Mouse (Mus musculus): ENCODE measurements around the gene Ide. TPM values are rescaled to one million over a fixed set of nuclear protein-coding genes. Genes with fewer than 3 reads are reported as not detected.

Gene Ide
- polyA plus RNA-seq, 1 experiment, result 4.4 TPM

DNA sequence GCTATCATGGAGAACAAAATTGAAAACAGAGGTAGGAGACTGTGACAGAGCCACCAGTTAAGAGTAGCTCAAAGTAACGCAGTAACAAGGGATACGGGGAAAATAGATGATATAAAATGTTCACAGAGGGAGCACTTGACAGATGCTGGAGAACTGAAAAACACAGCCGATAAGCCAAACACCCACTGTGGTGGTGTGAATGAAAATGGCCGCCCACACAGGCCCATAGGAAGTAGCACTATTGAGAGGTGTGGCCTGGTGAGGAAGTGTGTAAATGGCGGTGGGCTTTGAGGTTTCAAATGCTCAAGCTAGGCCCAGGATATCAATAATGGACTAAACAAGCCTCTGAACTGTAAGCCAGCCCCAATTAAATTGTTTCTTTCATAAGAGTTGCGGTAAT is 26.2 kb downstream of the Ide start:
- Histone ChIP-seq H3K9me3 (no peaks in the 10 kb centered on the region), H3K27me3 (replicated peaks) (no peaks in the 10 kb centered on the region), H3K4me3 (replicated peaks) (no peak overlapping the region), H3K4me1 (no peaks in the 10 kb centered on the region), H3K36me3 (replicated peaks; ENCODE audit: low read length) (peaks cover 99% of the 10 kb centered on the region)
- no peak for TF ChIP-seq FLI1 (IDR thresholded peaks at IDR 0.05; ENCODE audit: low read length)
- TF ChIP-seq GATA1 (IDR thresholded peaks at IDR 0.05; ENCODE audit: borderline replicate concordance, low read length), result no peak

DNA sequence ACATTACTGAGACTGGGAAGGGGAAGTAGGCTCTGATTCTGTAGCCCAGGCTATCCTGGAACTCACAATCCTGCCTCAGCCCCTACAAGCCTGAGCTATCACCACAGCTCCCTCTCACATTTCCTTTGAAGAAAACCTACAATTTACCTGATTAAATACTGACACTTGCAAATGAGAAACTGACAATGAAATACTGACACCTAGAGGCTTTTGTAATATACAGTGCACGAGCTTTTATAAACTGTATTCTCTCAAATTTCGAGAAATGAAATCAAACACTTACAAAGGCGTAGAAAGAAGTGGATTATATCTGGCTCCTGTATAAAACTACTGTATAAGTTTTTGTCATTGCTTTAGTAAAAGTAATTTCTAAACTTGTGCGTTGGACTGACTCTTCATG is 27.5 kb downstream of the Ide start:
- H3K4me3 ChIP-seq (replicated peaks), result no peak overlapping the region
- H3K36me3 ChIP-seq (replicated peaks; ENCODE audit: low read length), result peaks cover 98% of the 10 kb centered on the region
- H3K4me1 ChIP-seq, result no peaks in the 10 kb centered on the region
- no peak for TF ChIP-seq GATA1 (IDR thresholded peaks at IDR 0.05; ENCODE audit: borderline replicate concordance, low read length)
- no peak for TF ChIP-seq FLI1 (IDR thresholded peaks at IDR 0.05; ENCODE audit: low read length)
- H3K27me3 ChIP-seq (replicated peaks), result no peaks in the 10 kb centered on the region
- H3K9me3 ChIP-seq, result no peaks in the 10 kb centered on the region

DNA sequence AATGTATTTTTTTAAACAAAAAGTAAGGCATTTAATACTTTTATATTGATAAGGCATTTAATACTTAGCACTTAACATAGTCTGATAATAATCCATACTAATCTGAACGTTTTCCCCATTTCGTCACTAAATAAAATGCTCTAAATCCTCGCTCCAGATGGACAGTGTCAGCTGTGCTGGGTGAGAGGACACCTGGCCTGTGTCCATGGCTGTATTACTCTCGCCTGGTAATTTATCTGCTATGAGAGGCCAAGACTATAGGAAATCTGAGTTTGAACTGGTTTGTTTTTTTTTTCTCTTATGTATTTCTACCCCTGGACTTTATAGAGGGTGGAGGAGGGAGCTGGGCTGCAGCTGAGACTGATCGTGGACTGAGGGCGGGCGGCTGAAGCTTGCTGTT is 28.7 kb downstream of the Ide start:
- peaks cover 98% of the 10 kb centered on the region for H3K36me3 ChIP-seq (replicated peaks; ENCODE audit: low read length)
- no peaks in the 10 kb centered on the region for H3K27me3 ChIP-seq (replicated peaks)
- H3K9me3 ChIP-seq, result no peaks in the 10 kb centered on the region
- no peak overlapping the region for H3K4me3 ChIP-seq (replicated peaks)
- TF ChIP-seq GATA1 (IDR thresholded peaks at IDR 0.05; ENCODE audit: borderline replicate concordance, low read length), result no peak
- TF ChIP-seq FLI1 (IDR thresholded peaks at IDR 0.05; ENCODE audit: low read length), result no peak
- H3K4me1 ChIP-seq, result no peaks in the 10 kb centered on the region

DNA sequence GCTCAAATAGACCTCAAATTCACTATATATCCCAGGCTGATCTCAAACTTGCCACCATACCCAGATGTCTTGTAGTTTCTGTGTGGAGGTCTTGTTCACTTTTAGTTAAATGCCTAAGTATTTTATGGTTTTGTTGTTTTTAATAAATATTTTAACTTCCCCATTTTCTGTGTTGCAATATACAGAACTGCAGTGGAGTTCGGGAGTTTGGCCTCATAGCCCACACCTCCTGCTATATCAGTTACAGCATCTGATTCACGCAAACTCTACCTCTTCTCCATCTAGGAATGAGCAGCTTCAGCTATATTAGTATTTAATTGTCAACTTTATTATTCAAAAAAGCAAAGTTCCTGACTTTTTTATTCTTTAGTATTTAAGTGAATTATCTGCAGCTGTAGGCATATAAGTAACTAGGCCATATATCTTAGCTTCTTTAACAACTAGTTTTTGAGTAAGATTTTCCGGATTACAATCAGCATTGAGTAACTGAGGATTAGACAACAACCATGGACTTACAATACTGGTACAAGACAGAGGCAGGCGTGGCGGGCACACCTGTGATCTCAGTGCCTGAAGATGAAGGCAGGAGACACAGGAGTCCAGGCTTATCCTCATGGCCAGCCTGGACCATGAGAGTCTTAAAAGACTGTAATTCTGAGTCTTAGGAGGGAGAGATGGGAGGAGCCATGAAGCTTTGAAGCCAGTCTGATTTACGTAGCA is 29.7 kb downstream of the Ide start:
- no peak overlapping the region for H3K4me3 ChIP-seq (replicated peaks)
- H3K27me3 ChIP-seq (replicated peaks), result no peaks in the 10 kb centered on the region
- H3K36me3 ChIP-seq (replicated peaks; ENCODE audit: low read length), result peaks cover 97% of the 10 kb centered on the region
- no peaks in the 10 kb centered on the region for H3K9me3 ChIP-seq
- TF ChIP-seq GATA1 (IDR thresholded peaks at IDR 0.05; ENCODE audit: borderline replicate concordance, low read length) (no peak), FLI1 (IDR thresholded peaks at IDR 0.05; ENCODE audit: low read length) (no peak)
- no peaks in the 10 kb centered on the region for H3K4me1 ChIP-seq

DNA sequence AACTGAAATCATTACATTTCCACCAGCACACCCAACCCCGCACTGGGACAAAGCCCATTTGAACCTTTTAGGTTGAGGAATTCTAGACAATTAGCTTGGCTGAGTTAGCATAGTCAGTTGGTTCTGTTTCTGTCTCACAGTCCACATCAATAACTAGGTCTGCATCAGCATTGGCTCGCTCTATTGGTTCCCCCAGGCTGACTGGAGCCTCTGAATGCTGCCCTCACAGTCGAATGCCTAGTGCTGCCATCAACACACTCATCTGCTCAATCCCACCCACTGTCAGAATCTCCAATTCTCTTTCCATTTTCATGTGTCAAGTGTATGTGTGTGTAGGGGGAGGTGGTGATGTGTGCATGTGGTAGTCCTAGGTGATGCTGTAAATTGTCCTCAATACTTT is 31.5 kb downstream of the Ide start:
- Histone ChIP-seq H3K27me3 (replicated peaks) (no peaks in the 10 kb centered on the region), H3K9me3 (no peaks in the 10 kb centered on the region), H3K36me3 (replicated peaks; ENCODE audit: low read length) (peaks cover 82% of the 10 kb centered on the region), H3K4me3 (replicated peaks) (no peak overlapping the region), H3K4me1 (no peaks in the 10 kb centered on the region)
- TF ChIP-seq FLI1 (IDR thresholded peaks at IDR 0.05; ENCODE audit: low read length), result no peak
- no peak for TF ChIP-seq GATA1 (IDR thresholded peaks at IDR 0.05; ENCODE audit: borderline replicate concordance, low read length)

DNA sequence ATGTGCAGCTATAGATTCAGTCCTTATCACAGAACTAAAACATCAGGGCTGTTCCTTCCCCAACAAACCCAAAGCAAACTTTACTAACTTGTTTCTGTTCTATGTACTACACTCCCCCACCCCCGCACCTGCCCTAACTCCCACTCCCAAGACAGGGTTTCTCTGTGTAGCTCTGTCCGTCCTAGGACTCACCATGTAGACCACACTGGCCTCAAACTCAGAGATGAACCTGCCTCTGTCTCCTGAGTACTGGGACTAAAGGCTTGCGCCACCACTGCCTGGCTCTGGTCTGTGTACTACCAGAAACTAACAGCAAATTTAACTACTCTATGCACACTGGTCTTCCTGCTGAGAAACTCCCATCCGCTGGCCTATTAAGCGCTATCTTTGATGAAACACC is 32.8 kb downstream of the Ide start:
- Histone ChIP-seq H3K4me3 (replicated peaks) (no peak overlapping the region), H3K9me3 (no peaks in the 10 kb centered on the region), H3K4me1 (no peaks in the 10 kb centered on the region), H3K36me3 (replicated peaks; ENCODE audit: low read length) (peaks cover 69% of the 10 kb centered on the region), H3K27me3 (replicated peaks) (no peaks in the 10 kb centered on the region)
- TF ChIP-seq FLI1 (IDR thresholded peaks at IDR 0.05; ENCODE audit: low read length) (no peak), GATA1 (IDR thresholded peaks at IDR 0.05; ENCODE audit: borderline replicate concordance, low read length) (no peak)

DNA sequence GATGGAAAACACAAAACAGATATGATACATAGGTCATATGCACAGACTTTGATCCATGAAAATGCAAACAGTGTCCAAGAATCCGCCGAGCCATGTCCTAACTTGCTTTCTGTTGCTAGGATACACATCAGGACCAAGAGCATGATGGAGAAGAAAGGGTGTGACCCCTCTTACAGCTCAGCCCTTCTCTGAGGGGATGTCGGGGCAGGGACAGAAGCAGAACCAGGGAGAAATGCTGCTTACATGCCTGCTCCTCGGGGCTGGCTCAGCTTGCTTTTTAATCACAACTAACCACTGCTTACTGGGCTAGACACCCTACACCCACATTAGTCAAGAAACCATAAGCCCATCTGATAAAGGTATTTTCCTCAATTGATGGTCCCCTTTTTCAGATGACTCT is 33.6 kb downstream of the Ide start:
- Histone ChIP-seq H3K36me3 (replicated peaks; ENCODE audit: low read length) (peaks cover 60% of the 10 kb centered on the region), H3K4me3 (replicated peaks) (no peak overlapping the region), H3K9me3 (no peaks in the 10 kb centered on the region), H3K4me1 (no peaks in the 10 kb centered on the region), H3K27me3 (replicated peaks) (no peaks in the 10 kb centered on the region)
- no peak for TF ChIP-seq FLI1 (IDR thresholded peaks at IDR 0.05; ENCODE audit: low read length)
- no peak for TF ChIP-seq GATA1 (IDR thresholded peaks at IDR 0.05; ENCODE audit: borderline replicate concordance, low read length)

DNA sequence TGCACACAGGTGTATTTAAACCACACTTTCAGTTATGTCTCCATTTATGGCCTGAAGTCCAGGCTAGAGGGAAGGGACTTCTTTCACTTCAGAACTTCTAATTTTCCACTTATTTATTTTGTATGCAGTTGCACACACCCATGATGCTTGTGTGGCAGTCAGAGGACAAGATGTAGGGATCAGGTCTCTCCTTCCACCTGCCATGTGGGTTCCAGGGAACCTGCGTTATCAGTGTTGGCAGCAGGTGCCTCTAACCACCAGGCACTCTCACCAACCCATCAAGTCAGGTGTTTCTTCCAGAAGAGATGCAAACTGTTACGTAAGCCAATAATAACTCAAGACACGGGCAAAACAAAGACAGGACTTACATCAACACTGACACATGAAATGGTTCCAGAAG is 35.9 kb downstream of the Ide start:
- Histone ChIP-seq H3K4me3 (replicated peaks) (no peak overlapping the region), H3K36me3 (replicated peaks; ENCODE audit: low read length) (peaks cover 38% of the 10 kb centered on the region)

DNA sequence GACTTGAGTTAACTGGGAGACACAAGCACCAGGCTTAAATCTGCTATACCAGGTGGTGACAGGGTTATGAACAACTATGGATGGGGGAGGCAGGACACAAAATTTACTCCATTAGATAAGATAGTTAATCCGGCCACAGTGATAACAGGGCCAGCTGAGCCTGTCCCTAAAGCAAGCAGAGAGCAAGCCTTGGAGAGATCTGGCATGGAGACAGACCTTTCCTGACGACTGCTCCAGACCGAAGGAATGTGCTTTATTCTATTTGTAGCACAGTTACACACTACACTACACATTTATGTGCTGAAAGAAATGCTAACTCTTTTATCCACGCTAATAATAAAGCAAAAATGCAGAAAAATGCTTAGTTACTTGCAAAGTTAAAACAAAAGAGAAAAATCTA is 46.0 kb downstream of the Ide start:
- TF ChIP-seq GATA1 (IDR thresholded peaks at IDR 0.05; ENCODE audit: borderline replicate concordance, low read length) (no peak), FLI1 (IDR thresholded peaks at IDR 0.05; ENCODE audit: low read length) (no peak)
- Histone ChIP-seq H3K9me3 (no peaks in the 10 kb centered on the region), H3K4me3 (replicated peaks) (no peak overlapping the region), H3K36me3 (replicated peaks; ENCODE audit: low read length) (peaks cover 46% of the 10 kb centered on the region), H3K4me1 (peaks cover 12% of the 10 kb centered on the region; the same call in 1 of the 2 replicates), H3K27me3 (replicated peaks) (no peaks in the 10 kb centered on the region)

More for the DNA sequence above, 35.9 kb downstream of the Ide start:
- no peaks in the 10 kb centered on the region for H3K27me3 ChIP-seq (replicated peaks)
- no peaks in the 10 kb centered on the region for H3K4me1 ChIP-seq
- no peaks in the 10 kb centered on the region for H3K9me3 ChIP-seq
- no peak for TF ChIP-seq GATA1 (IDR thresholded peaks at IDR 0.05; ENCODE audit: borderline replicate concordance, low read length)
- TF ChIP-seq FLI1 (IDR thresholded peaks at IDR 0.05; ENCODE audit: low read length), result no peak

DNA sequence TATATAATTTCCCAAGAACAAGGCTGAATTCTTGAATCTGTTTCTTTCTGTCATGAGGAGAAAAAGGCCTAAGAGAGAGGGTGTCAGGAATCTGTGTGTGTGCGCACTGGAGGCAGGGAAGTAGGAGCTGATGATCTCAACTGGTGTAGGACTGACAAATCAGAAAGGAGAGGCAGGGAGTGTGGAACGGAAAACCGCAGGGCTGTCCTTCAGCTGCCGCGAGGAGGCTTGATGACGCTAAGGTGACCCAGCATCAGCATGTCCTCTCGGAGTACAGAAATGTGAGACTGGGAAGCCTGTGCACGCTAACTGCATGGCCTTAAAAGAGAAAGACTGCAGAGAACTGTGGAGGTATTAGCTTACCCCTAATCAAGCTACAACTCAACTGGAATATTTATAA is 46.7 kb downstream of the Ide start:
- peaks cover 46% of the 10 kb centered on the region for H3K36me3 ChIP-seq (replicated peaks; ENCODE audit: low read length)
- no peaks in the 10 kb centered on the region for H3K27me3 ChIP-seq (replicated peaks)
- peak overlapping the region; percentile 35 for H3K4me3 ChIP-seq (replicated peaks)
- no peaks in the 10 kb centered on the region for H3K9me3 ChIP-seq
- H3K4me1 ChIP-seq, result peaks cover 12% of the 10 kb centered on the region; the same call in 1 of the 2 replicates
- no peak for TF ChIP-seq GATA1 (IDR thresholded peaks at IDR 0.05; ENCODE audit: borderline replicate concordance, low read length)
